Mouse (Mus musculus): ENCODE data around the gene Tceal5.

The Tceal5 gene

GRCm38 (mm10) chrX:136172118-136172551 lies 31.5 kb downstream of the Tceal5 start, which contains the start of gene Tceal8:
Gene Tceal8, minus strand, starts transcription at chrX:136172342.
- DNase-seq (ENCODE audit: low spot score in 2 of 2), result peak; percentile 83

- DNase-seq (ENCODE audit: low spot score in 2 of 2), result peak; percentile 44 to 49
Measured at GRCm38 (mm10) chrX:136171189-136172117, 32.2 kb downstream of the Tceal5 start.

- DNase-seq (ENCODE audit: low spot score in 2 of 2), result peak in 1 of 2 experiments; percentile 0
Measured at GRCm38 (mm10) chrX:136170625-136171024, 33.1 kb downstream of the Tceal5 start.
